Mouse (Mus musculus): Measurements from ENCODE around the gene Adgrg3. TPM values are rescaled to one million over a fixed set of nuclear protein-coding genes. Genes with fewer than 3 reads are reported as not detected.

Adgrg3 gene
- polyA plus RNA-seq, 1 experiment from 2014 or later: 3.8 TPM

GRCm38 (mm10) chr8:95084744-95085431 is 67.4 kb downstream of the Adgrg3 start:
- ATAC-seq (ENCODE audit: insufficient number of reproducible peaks, insufficient read depth, low FRiP score, low read depth): no peak
- H3K27ac ChIP-seq (ENCODE audit: low read length): no peak overlapping the region

DNA sequence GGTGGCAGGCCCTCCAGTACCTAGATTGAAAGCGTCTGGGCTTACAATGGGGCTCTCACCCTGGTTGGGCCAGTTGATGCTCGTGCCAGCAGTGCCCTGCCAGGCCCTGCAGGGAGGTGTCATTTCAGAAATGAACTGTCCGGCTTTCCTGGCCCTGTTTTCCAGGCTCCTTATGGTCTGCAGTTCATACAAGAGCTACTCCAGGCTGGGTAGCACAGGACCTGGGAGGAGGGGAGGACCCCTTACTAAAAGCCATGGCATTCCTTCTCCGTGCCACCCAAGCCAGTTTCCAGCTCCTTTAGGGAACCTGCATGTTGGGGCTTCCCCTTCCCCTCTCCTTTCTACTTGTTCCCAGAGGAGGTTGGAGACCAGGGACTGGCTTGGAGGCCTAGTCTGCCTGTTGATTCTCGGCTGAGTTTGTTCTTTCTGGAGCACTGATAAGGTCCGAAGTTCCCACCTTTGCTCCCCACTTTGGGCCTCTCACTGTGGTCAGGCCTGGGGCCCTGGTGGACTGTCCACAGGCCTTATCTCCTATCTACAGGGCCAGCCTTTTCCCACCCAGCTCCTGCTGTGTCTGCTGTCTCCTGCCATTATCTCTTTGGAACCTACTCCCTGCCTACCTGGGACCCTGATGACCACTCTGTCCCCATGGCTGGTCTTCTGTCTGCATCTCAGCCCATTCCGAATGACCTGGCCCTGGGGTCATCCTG is 68.1 kb downstream of the Adgrg3 start:
- Histone ChIP-seq H3K9me3 (ENCODE audit: control insufficient read depth, low read depth, low read length) (no peaks in the 10 kb centered on the region), H3K9ac (replicated peaks; ENCODE audit: low read depth, low read length) (no peak overlapping the region), H3K27me3 (ENCODE audit: control insufficient read depth, insufficient read depth, low read length) (no peaks in the 10 kb centered on the region), H3K4me3 (ENCODE audit: low read depth, low read length) (no peak overlapping the region), H3K27ac (ENCODE audit: low read length) (no peak overlapping the region), H3K4me2 (replicated peaks; ENCODE audit: low read depth, low read length) (no peak overlapping the region), H3K4me1 (ENCODE audit: control insufficient read depth, insufficient read depth, low read length) (peaks cover 6% of the 10 kb centered on the region; the same call in 1 of the 2 replicates), H3K36me3 (ENCODE audit: control insufficient read depth, insufficient read depth, low read length) (peaks cover 14% of the 10 kb centered on the region)
- WGBS: 83% methylated on average over 7 of the region's 7 CpGs
- ATAC-seq (ENCODE audit: insufficient number of reproducible peaks, insufficient read depth, low FRiP score, low read depth): no peak

More at GRCm38 (mm10) chr8:95084744-95085431, 67.4 kb downstream of the Adgrg3 start:
- H3K9me3 ChIP-seq (ENCODE audit: control insufficient read depth, low read depth, low read length): no peaks in the 10 kb centered on the region
- 73% methylated on average over 10 of the region's 10 CpGs for WGBS
- no peak overlapping the region for H3K9ac ChIP-seq (replicated peaks; ENCODE audit: low read depth, low read length)
- H3K4me3 ChIP-seq (ENCODE audit: low read depth, low read length): no peak overlapping the region
- peaks cover 14% of the 10 kb centered on the region for H3K36me3 ChIP-seq (ENCODE audit: control insufficient read depth, insufficient read depth, low read length)
- H3K4me1 ChIP-seq (ENCODE audit: control insufficient read depth, insufficient read depth, low read length): peaks cover 6% of the 10 kb centered on the region; the same call in 1 of the 2 replicates
- H3K27me3 ChIP-seq (ENCODE audit: control insufficient read depth, insufficient read depth, low read length): no peaks in the 10 kb centered on the region
- H3K4me2 ChIP-seq (replicated peaks; ENCODE audit: low read depth, low read length): no peak overlapping the region

GRCm38 (mm10) chr8:95093574-95093973 is 76.1 kb downstream of the Adgrg3 start:
- Histone ChIP-seq H3K36me3 (ENCODE audit: control insufficient read depth, insufficient read depth, low read length) (peaks cover 25% of the 10 kb centered on the region), H3K9me3 (ENCODE audit: control insufficient read depth, low read depth, low read length) (no peaks in the 10 kb centered on the region), H3K27ac (ENCODE audit: low read length) (no peak overlapping the region), H3K4me2 (replicated peaks; ENCODE audit: low read depth, low read length) (no peak overlapping the region), H3K4me3 (ENCODE audit: low read depth, low read length) (no peak overlapping the region), H3K4me1 (ENCODE audit: control insufficient read depth, insufficient read depth, low read length) (no peaks in the 10 kb centered on the region), H3K9ac (replicated peaks; ENCODE audit: low read depth, low read length) (no peak overlapping the region), H3K27me3 (ENCODE audit: control insufficient read depth, insufficient read depth, low read length) (no peaks in the 10 kb centered on the region)
- ATAC-seq (ENCODE audit: insufficient number of reproducible peaks, insufficient read depth, low FRiP score, low read depth): no peak
- WGBS: 85% methylated on average over 4 of the region's 4 CpGs

Other genes starting within 250 kb of the Adgrg3 start
- gene Cx3cl1, start 245.7 kb upstream of the Adgrg3 start, polyA plus RNA-seq (2014; fragmentation: Nextera tagmentation; extraction: Ambion mirVana): 7.4 and 11.1 TPM in 2 replicates
- 0.56 TPM in 1 of 2 replicates, not detected in the other for gene Ccl17, start 207.2 kb upstream of the Adgrg3 start, polyA plus RNA-seq (2014; fragmentation: Nextera tagmentation; extraction: Ambion mirVana)
- gene Coq9, start 179.4 kb upstream of the Adgrg3 start, polyA plus RNA-seq (2014; fragmentation: Nextera tagmentation; extraction: Ambion mirVana): 73.2 and 80.4 TPM in 2 replicates
- 90.0 and 96.2 TPM in 2 replicates for gene Ciapin1, start 179.3 kb upstream of the Adgrg3 start, polyA plus RNA-seq (2014; fragmentation: Nextera tagmentation; extraction: Ambion mirVana)
- gene Polr2c, start 160.2 kb upstream of the Adgrg3 start, polyA plus RNA-seq (2014; fragmentation: Nextera tagmentation; extraction: Ambion mirVana): 150 and 159 TPM in 2 replicates
- gene Dok4, start 141.4 kb upstream of the Adgrg3 start, polyA plus RNA-seq (2014; fragmentation: Nextera tagmentation; extraction: Ambion mirVana): 17.2 and 19.9 TPM in 2 replicates
- gene Ccdc102a, start 99.6 kb upstream of the Adgrg3 start, polyA plus RNA-seq (2014; fragmentation: Nextera tagmentation; extraction: Ambion mirVana): 29.9 and 32.3 TPM in 2 replicates
- 0.25 and 0.36 TPM in 2 replicates for gene Adgrg5, start 94.0 kb upstream of the Adgrg3 start, polyA plus RNA-seq (2014; fragmentation: Nextera tagmentation; extraction: Ambion mirVana)
- 43.8 and 50.9 TPM in 2 replicates for gene Adgrg1, start 42.9 kb upstream of the Adgrg3 start, polyA plus RNA-seq (2014; fragmentation: Nextera tagmentation; extraction: Ambion mirVana)
- not detected in 2 replicates for gene Drc7, start 37.4 kb downstream of the Adgrg3 start, polyA plus RNA-seq (2014; fragmentation: Nextera tagmentation; extraction: Ambion mirVana)
- gene Katnb1, start 63.5 kb downstream of the Adgrg3 start, polyA plus RNA-seq (2014; fragmentation: Nextera tagmentation; extraction: Ambion mirVana): 17.9 and 21.1 TPM in 2 replicates
- gene Kifc3, start 185.1 kb downstream of the Adgrg3 start, polyA plus RNA-seq (2014; fragmentation: Nextera tagmentation; extraction: Ambion mirVana): 9.3 and 12.3 TPM in 2 replicates

Measured in stomach, embryonic 14.5 days (tissue).